Mouse (Mus musculus) bone marrow macrophage, adult 2 months (primary cell): Measurements from ENCODE around the gene Cmtm2b.

ENCODE experiments used
- CTCF ChIP-seq: IDR thresholded peaks from 2 replicates; pipeline ENCODE4 v1.5.1; 2012; ENCODE audit warnings: low read depth, mild to moderate bottlenecking, low read length, moderate library complexity
- POLR2A ChIP-seq: IDR thresholded peaks from 2 replicates; pipeline ENCODE4 v1.6.1; 2012; ENCODE audit warnings: mild to moderate bottlenecking, low read depth, low read length, borderline replicate concordance

DNA sequence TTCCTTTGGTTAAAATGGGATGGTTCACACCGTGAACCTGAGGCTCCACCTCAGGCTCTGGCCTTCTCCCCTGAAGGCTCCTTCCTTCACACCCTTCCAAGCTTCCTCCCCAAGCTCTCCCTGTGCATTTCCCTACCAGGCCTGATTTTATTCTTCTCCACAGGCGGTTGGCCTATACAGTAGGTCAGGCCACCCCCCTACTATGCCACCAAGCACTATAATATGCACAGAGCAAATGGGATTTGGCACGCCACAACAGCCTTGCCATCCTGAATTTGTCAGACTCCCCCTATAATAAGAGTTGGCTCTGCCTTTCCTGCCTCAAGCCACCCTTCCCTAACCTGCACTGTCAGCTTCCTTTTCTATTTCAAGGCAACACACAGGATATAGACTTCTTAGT is 36.6 kb downstream of the Cmtm2b start:
- no peak for TF ChIP-seq CTCF
- no peak for TF ChIP-seq POLR2A
